Mouse (Mus musculus) mesoderm, embryonic 11.5 days (tissue): ENCODE results near the gene Agbl2.

Source experiments
- DNase-seq: peaks from one replicate; pipeline ENCODE4 v3.0.0-alpha.2; 2012; ENCODE audit warnings: low read depth, low spot score

The Agbl2 gene

GRCm38 (mm10) chr2:90782458-90782857, at the start of gene Agbl2:
Agbl2 (plus strand) TSS chr2:90782727.
- DNase-seq = peak; percentile 61

- DNase-seq = no peak
Observed at GRCm38 (mm10) chr2:90735326-90735725, 47.2 kb upstream of the Agbl2 start.

- DNase-seq = no peak
Observed at GRCm38 (mm10) chr2:90738801-90739200, 43.7 kb upstream of the Agbl2 start.

GRCm38 (mm10) chr2:90739327-90739726, 43.2 kb upstream of the Agbl2 start:
- no peak for DNase-seq

GRCm38 (mm10) chr2:90739921-90740320, 42.6 kb upstream of the Agbl2 start:
- no peak for DNase-seq

GRCm38 (mm10) chr2:90744285-90745052, 38.1 kb upstream of the Agbl2 start:
- no peak for DNase-seq

GRCm38 (mm10) chr2:90745053-90745678, 37.4 kb upstream of the Agbl2 start, which contains the start of gene Fnbp4:
Fnbp4 (plus strand) TSS chr2:90745370.
- peak; percentile 100 for DNase-seq

GRCm38 (mm10) chr2:90745740-90746537, 36.6 kb upstream of the Agbl2 start:
- DNase-seq = no peak

GRCm38 (mm10) chr2:90746538-90746865, 36.0 kb upstream of the Agbl2 start:
- DNase-seq = peak; percentile 3

GRCm38 (mm10) chr2:90747131-90747530, 35.4 kb upstream of the Agbl2 start:
- DNase-seq = no peak

GRCm38 (mm10) chr2:90749676-90750459, 32.7 kb upstream of the Agbl2 start:
- DNase-seq = no peak

GRCm38 (mm10) chr2:90753565-90753964, 29.0 kb upstream of the Agbl2 start:
- DNase-seq = no peak

- no peak for DNase-seq
Observed at GRCm38 (mm10) chr2:90754188-90754587, 28.3 kb upstream of the Agbl2 start.

- no peak for DNase-seq
Observed at GRCm38 (mm10) chr2:90765123-90765522, 17.4 kb upstream of the Agbl2 start.

- no peak for DNase-seq
Observed at GRCm38 (mm10) chr2:90781323-90781722, 1.2 kb upstream of the Agbl2 start.

- DNase-seq = no peak
Observed at GRCm38 (mm10) chr2:90781938-90782337, 589 bp upstream of the Agbl2 start.

GRCm38 (mm10) chr2:90782901-90783486, 467 bp downstream of the Agbl2 start:
- peak; percentile 30 for DNase-seq

GRCm38 (mm10) chr2:90788126-90788525, 5.6 kb downstream of the Agbl2 start:
- no peak for DNase-seq

GRCm38 (mm10) chr2:90808241-90809126, 26.0 kb downstream of the Agbl2 start:
- no peak for DNase-seq

GRCm38 (mm10) chr2:90810751-90811150, 28.2 kb downstream of the Agbl2 start:
- no peak for DNase-seq
